Mouse (Mus musculus) bone marrow macrophage, adult 2 months (primary cell): Measurements from ENCODE around the gene Stard3.

Experiments
- CTCF ChIP-seq: IDR thresholded peaks from 2 replicates; pipeline ENCODE4 v1.5.1; 2012; ENCODE audit warnings: low read depth, mild to moderate bottlenecking, low read length, moderate library complexity
- POLR2A ChIP-seq: IDR thresholded peaks from 2 replicates; pipeline ENCODE4 v1.6.1; 2012; ENCODE audit warnings: mild to moderate bottlenecking, low read depth, low read length, borderline replicate concordance

- no peak for TF ChIP-seq CTCF
- TF ChIP-seq POLR2A = no peak
These were observed 3.7 kb upstream of the Stard3 start for GRCm38 (mm10) chr11:98354445-98354844.
